Mouse (Mus musculus) 416B (cell line): ENCODE measurements around the gene Armc3.
A peak's percentile ranks its signal among the peaks of the same experiment; 100 is the strongest.

Experiments used
- DNase-seq: peaks from one replicate; pipeline ENCODE4 v3.0.0; 2011; ENCODE audit warnings: low read depth

The Armc3 gene

GRCm38 (mm10) chr2:19351615-19352253, 152.6 kb downstream of the Armc3 start:
- peak; percentile 69 for DNase-seq

- DNase-seq: no peak
Observed at GRCm38 (mm10) chr2:19353158-19353557, 154.1 kb downstream of the Armc3 start.
